Mouse (Mus musculus) small intestine, adult 2 months (tissue): ENCODE measurements at regions not wholly inside any gene's neighbourhood (a gene's known extent, or its start where the extent isn't known, plus 50 kb on each side); places are given as distances from the start of the nearest gene placed in this dataset.

Experiments
- H3K27ac ChIP-seq: fragments of 200-500 bp; 2 replicates; pipeline ENCODE4 v1.5.1; 2012; ENCODE audit warnings: low read depth, low read length, control low read depth, inconsistent platforms; ENCODE audit not compliant: insufficient read depth
- H3K27me3 ChIP-seq: fragments of 200-500 bp; 2 replicates; pipeline ENCODE4 v1.6.1; 2012; ENCODE audit warnings: mild to moderate bottlenecking, moderate library complexity, low read length, inconsistent platforms; ENCODE audit not compliant: control insufficient read depth, insufficient read depth
- H3K36me3 ChIP-seq: fragments of 200-500 bp; 2 replicates; pipeline ENCODE4 v1.6.1; 2012; ENCODE audit warnings: mild to moderate bottlenecking, low read length, control low read depth, inconsistent platforms; ENCODE audit not compliant: control insufficient read depth, insufficient read depth
- H3K4me1 ChIP-seq: fragments of 200-500 bp; 2 replicates; pipeline ENCODE4 v1.6.1; 2012; ENCODE audit warnings: low read length, inconsistent platforms, mixed read lengths; ENCODE audit not compliant: control insufficient read depth, insufficient read depth, insufficient read length
- H3K4me3 ChIP-seq: fragments of 200-500 bp; 2 replicates; pipeline ENCODE4 v1.5.1; 2012; ENCODE audit warnings: low read depth, mild to moderate bottlenecking, control low read depth, inconsistent platforms, low read length, moderate library complexity
- CTCF ChIP-seq: fragments of 200-500 bp; IDR thresholded peaks from 2 replicates; pipeline ENCODE4 v1.5.1; 2012; ENCODE audit warnings: low read depth, mild to moderate bottlenecking, control low read depth, inconsistent platforms, low read length, moderate library complexity, mixed read lengths; ENCODE audit not compliant: insufficient replicate concordance, insufficient read length; ENCODE audit errors: extremely low read depth
- POLR2A ChIP-seq: fragments of 200-500 bp; IDR thresholded peaks from 2 replicates; pipeline ENCODE4 v1.6.1; 2012; ENCODE audit warnings: low read depth, mild to moderate bottlenecking, control low read depth, inconsistent platforms, low read length, moderate library complexity
- WGBS: fragments of 180-500 bp; shearing (Covaris S2); methylation state at CpG from one replicate; pipeline ENCODE4 v1.1.7; 2018; 5-methylcytosine and 5-hydroxymethylcytosine counted together

- Histone ChIP-seq H3K36me3 (no peaks in the 10 kb centered on the region), H3K27ac (no peak overlapping the region), H3K27me3 (no peaks in the 10 kb centered on the region), H3K4me3 (no peak overlapping the region), H3K4me1 (no peaks in the 10 kb centered on the region; the same call in 1 of the 2 replicates)
- TF ChIP-seq POLR2A, result no peak
- TF ChIP-seq CTCF, result no peak
- WGBS, result 89% methylated on average over 4 of the region's 4 CpGs
Measured at GRCm38 (mm10) chr4:71230497-71230872, 527.3 kb downstream of the Gm11232 start.

GRCm38 (mm10) chr4:71229796-71230496 is 527.8 kb downstream of the Gm11232 start:
- Histone ChIP-seq H3K36me3 (no peaks in the 10 kb centered on the region), H3K4me3 (no peak overlapping the region), H3K27me3 (no peaks in the 10 kb centered on the region), H3K4me1 (no peaks in the 10 kb centered on the region; the same call in 1 of the 2 replicates), H3K27ac (no peak overlapping the region)
- WGBS, result 77% methylated on average over 3 of the region's 3 CpGs
- TF ChIP-seq CTCF (no peak), POLR2A (no peak)

- TF ChIP-seq POLR2A, result no peak
- TF ChIP-seq CTCF, result no peak
- Histone ChIP-seq H3K27ac (no peak overlapping the region), H3K4me1 (no peaks in the 10 kb centered on the region; the same call in 1 of the 2 replicates), H3K4me3 (no peak overlapping the region), H3K27me3 (no peaks in the 10 kb centered on the region), H3K36me3 (no peaks in the 10 kb centered on the region)
- WGBS, result 17% methylated on average over 4 of the region's 4 CpGs
Measured at GRCm38 (mm10) chr4:71226653-71227052, 531.1 kb downstream of the Gm11232 start.

GRCm38 (mm10) chr4:71218060-71218459 is 539.7 kb downstream of the Gm11232 start:
- 79% methylated on average over 3 of the region's 3 CpGs for WGBS
- TF ChIP-seq CTCF (no peak), POLR2A (no peak)
- Histone ChIP-seq H3K4me1 (no peaks in the 10 kb centered on the region), H3K36me3 (no peaks in the 10 kb centered on the region), H3K27ac (no peak overlapping the region), H3K4me3 (no peak overlapping the region), H3K27me3 (no peaks in the 10 kb centered on the region)

GRCm38 (mm10) chr4:71187801-71188200 is 570.0 kb downstream of the Gm11232 start:
- Histone ChIP-seq H3K4me3 (no peak overlapping the region), H3K27ac (no peak overlapping the region), H3K4me1 (no peaks in the 10 kb centered on the region), H3K36me3 (no peaks in the 10 kb centered on the region), H3K27me3 (no peaks in the 10 kb centered on the region)
- 35% methylated on average over 1 of the region's 1 CpGs for WGBS
- TF ChIP-seq CTCF, result no peak
- TF ChIP-seq POLR2A, result no peak

- Histone ChIP-seq H3K27ac (no peak overlapping the region), H3K4me3 (no peak overlapping the region), H3K4me1 (no peaks in the 10 kb centered on the region), H3K27me3 (no peaks in the 10 kb centered on the region), H3K36me3 (no peaks in the 10 kb centered on the region)
- 81% methylated on average over 2 of the region's 2 CpGs for WGBS
- TF ChIP-seq POLR2A (no peak), CTCF (no peak)
Measured at GRCm38 (mm10) chr4:71177661-71178060, 580.1 kb downstream of the Gm11232 start.

- H3K4me3 ChIP-seq, result no peak overlapping the region
- H3K36me3 ChIP-seq, result no peaks in the 10 kb centered on the region
- H3K27me3 ChIP-seq, result no peaks in the 10 kb centered on the region
- no peak for TF ChIP-seq CTCF
- TF ChIP-seq POLR2A, result no peak
- no peak overlapping the region for H3K27ac ChIP-seq
- no peaks in the 10 kb centered on the region for H3K4me1 ChIP-seq
Measured at GRCm38 (mm10) chr4:71165802-71166201, 592.0 kb downstream of the Gm11232 start.
